Mouse (Mus musculus) CH12.LX (cell line): ENCODE results near the gene Kirrel3. TPM values are rescaled to one million over a fixed set of nuclear protein-coding genes. Genes with fewer than 3 reads are reported as not detected.

Source experiments
- DNase-seq: peaks from one replicate; pipeline ENCODE4 v3.0.0-alpha.2; 2013; ENCODE audit errors: extremely low read depth
- H3K27ac ChIP-seq: 2 replicates; pipeline ENCODE4 v1.5.1; 2012; ENCODE audit warnings: low read depth, mild to moderate bottlenecking, control low read depth, moderate library complexity; ENCODE audit not compliant: insufficient read depth
- H3K27me3 ChIP-seq: replicated peaks from 2 replicates; pipeline ENCODE3; 2012; ENCODE audit warnings: inconsistent platforms
- H3K36me3 ChIP-seq, 2 experiments: replicated peaks in 1 of 2; 2 replicates each; pipeline versions ENCODE3 to v1.6.1; 2012; ENCODE audit warnings: inconsistent platforms in 1 of 2, low read length in 1 of 2, mild to moderate bottlenecking in 1 of 2, mixed read lengths in 1 of 2, moderate library complexity in 1 of 2; ENCODE audit not compliant: control insufficient read depth in 1 of 2, insufficient read depth in 1 of 2
- H3K4me1 ChIP-seq, 2 experiments: 2 replicates each; pipeline ENCODE4 v1.6.1; 2012; ENCODE audit warnings: inconsistent platforms in 1 of 2, moderate library complexity in 1 of 2; ENCODE audit not compliant: insufficient read depth in 2 of 2, control insufficient read depth in 1 of 2
- H3K4me2 ChIP-seq: 2 replicates; pipeline ENCODE4 v1.6.1; 2012; ENCODE audit warnings: low read depth, mild to moderate bottlenecking, control low read depth; ENCODE audit not compliant: poor library complexity, insufficient read depth, severe bottlenecking
- H3K4me3 ChIP-seq, 3 experiments: fragments of 150-350 bp in 1 of 3; sonication (generic) in 1 of 3; replicated peaks in 1 of 3; 2 replicates each; pipeline versions ENCODE3 to v1.5.1; 2011 to 2012; ENCODE audit warnings: low read depth in 2 of 3, low read length in 2 of 3, mild to moderate bottlenecking in 2 of 3, moderate library complexity in 2 of 3, control low read depth in 1 of 3, improper control_type of control experiment in 1 of 3, inconsistent platforms in 1 of 3, mixed read lengths in 1 of 3; ENCODE audit not compliant: poor library complexity in 1 of 3
- H3K79me2 ChIP-seq: replicated peaks from 2 replicates; pipeline ENCODE4 v1.6.1; 2012; ENCODE audit warnings: mild to moderate bottlenecking, moderate library complexity; ENCODE audit not compliant: control insufficient read depth, poor library complexity, insufficient read depth, severe bottlenecking; ENCODE audit errors: extremely low read depth
- H3K9ac ChIP-seq: 2 replicates; pipeline ENCODE4 v1.6.1; 2012; ENCODE audit warnings: low read depth, mild to moderate bottlenecking, control low read depth, moderate library complexity; ENCODE audit not compliant: insufficient read depth
- H3K9me3 ChIP-seq: replicated peaks from 2 replicates; pipeline ENCODE3; 2012; ENCODE audit warnings: low read length, inconsistent platforms, mixed read lengths
- BHLHE40 ChIP-seq: IDR thresholded peaks from 2 replicates; pipeline ENCODE4 v1.6.1; 2011; ENCODE audit warnings: mild to moderate bottlenecking, low read depth, low read length, improper control_type of control experiment
- CTCF ChIP-seq, 2 experiments: IDR thresholded peaks in 1 of 2; conservative IDR thresholded peaks in 1 of 2; 2 replicates each; pipeline ENCODE4 v1.5.1; 2011 to 2012; ENCODE audit warnings: low read depth in 2 of 2, low read length in 2 of 2, improper control_type of control experiment in 1 of 2, inconsistent platforms in 1 of 2, mild to moderate bottlenecking in 1 of 2, moderate library complexity in 1 of 2
- E2F4 ChIP-seq: IDR thresholded peaks from 2 replicates; pipeline ENCODE4 v1.6.1; 2011; ENCODE audit warnings: low read depth, low read length, improper control_type of control experiment; ENCODE audit not compliant: insufficient replicate concordance
- ELF1 ChIP-seq: IDR thresholded peaks from 2 replicates; pipeline ENCODE4 v1.6.1; 2014; ENCODE audit warnings: low read depth, mild to moderate bottlenecking, inconsistent platforms, low read length, improper control_type of control experiment
- EP300 ChIP-seq: IDR thresholded peaks from 2 replicates; pipeline ENCODE4 v1.6.1; 2011; ENCODE audit warnings: low read length, improper control_type of control experiment
- GABPA ChIP-seq: IDR thresholded peaks from 2 replicates; pipeline ENCODE4 v1.6.1; 2012; ENCODE audit warnings: low read depth, low read length, improper control_type of control experiment, inconsistent platforms; ENCODE audit not compliant: insufficient replicate concordance
- HCFC1 ChIP-seq: IDR thresholded peaks from 2 replicates; pipeline ENCODE4 v1.6.1; 2012; ENCODE audit warnings: low read depth, mild to moderate bottlenecking, inconsistent platforms, low read length, improper control_type of control experiment
- JUN ChIP-seq: IDR thresholded peaks from 2 replicates; pipeline ENCODE4 v1.6.1; 2011; ENCODE audit warnings: low read depth, mild to moderate bottlenecking, low read length, improper control_type of control experiment, moderate library complexity; ENCODE audit not compliant: insufficient read depth
- JUND ChIP-seq: conservative IDR thresholded peaks from 2 replicates; pipeline ENCODE4 v1.6.1; 2011; ENCODE audit warnings: low read depth, low read length, improper control_type of control experiment
- KAT2A ChIP-seq: IDR thresholded peaks from 2 replicates; pipeline ENCODE4 v1.6.1; 2012; ENCODE audit warnings: low read length, improper control_type of control experiment, inconsistent platforms; ENCODE audit not compliant: insufficient replicate concordance
- MAX ChIP-seq: IDR thresholded peaks from 2 replicates; pipeline ENCODE4 v1.6.1; 2011; ENCODE audit warnings: low read length, improper control_type of control experiment
- MXI1 ChIP-seq: IDR thresholded peaks from 2 replicates; pipeline ENCODE4 v1.6.1; 2011; ENCODE audit warnings: mild to moderate bottlenecking, low read depth, low read length, improper control_type of control experiment
- MYC ChIP-seq: IDR thresholded peaks from 2 replicates; pipeline ENCODE4 v1.6.1; 2011; ENCODE audit warnings: low read depth, mild to moderate bottlenecking, improper control_type of control experiment, low read length
- NRF1 ChIP-seq: IDR thresholded peaks from 2 replicates; pipeline ENCODE4 v1.6.1; 2014; ENCODE audit warnings: low read depth, mild to moderate bottlenecking, inconsistent platforms, low read length, improper control_type of control experiment, moderate library complexity
- PAX5 ChIP-seq: IDR thresholded peaks from 2 replicates; pipeline ENCODE4 v1.6.1; 2012; ENCODE audit warnings: low read length, inconsistent platforms, mixed read lengths
- POLR2A ChIP-seq: IDR thresholded peaks from 2 replicates; pipeline ENCODE4 v1.6.1; 2011; ENCODE audit warnings: low read depth, mild to moderate bottlenecking, improper control_type of control experiment, low read length
- POLR2AphosphoS2 ChIP-seq: IDR thresholded peaks from 2 replicates; pipeline ENCODE4 v1.6.1; 2011; ENCODE audit warnings: low read depth, low read length, improper control_type of control experiment
- RAD21 ChIP-seq: IDR thresholded peaks from 2 replicates; pipeline ENCODE4 v1.6.1; 2011; ENCODE audit warnings: low read depth, mild to moderate bottlenecking, low read length, improper control_type of control experiment, moderate library complexity
- TBP ChIP-seq: conservative IDR thresholded peaks from 2 replicates; pipeline ENCODE4 v1.6.1; 2011; ENCODE audit warnings: low read depth, low read length, improper control_type of control experiment
- TCF12 ChIP-seq: IDR thresholded peaks from 2 replicates; pipeline ENCODE4 v1.6.1; 2014; ENCODE audit warnings: low read depth, mild to moderate bottlenecking, inconsistent platforms, low read length, improper control_type of control experiment
- UBTF ChIP-seq: IDR thresholded peaks from 2 replicates; pipeline ENCODE4 v1.6.1; 2012; ENCODE audit warnings: low read depth, mild to moderate bottlenecking, inconsistent platforms, low read length, improper control_type of control experiment, moderate library complexity
- USF1 ChIP-seq: IDR thresholded peaks from 2 replicates; pipeline ENCODE4 v1.6.1; 2014; ENCODE audit warnings: low read depth, mild to moderate bottlenecking, inconsistent platforms, low read length, improper control_type of control experiment
- USF2 ChIP-seq: conservative IDR thresholded peaks from 2 replicates; pipeline ENCODE4 v1.6.1; 2011; ENCODE audit warnings: low read depth, low read length, improper control_type of control experiment
- ZC3H11A ChIP-seq: IDR thresholded peaks from 2 replicates; pipeline ENCODE4 v1.6.1; 2012; ENCODE audit warnings: low read depth, mild to moderate bottlenecking, inconsistent platforms, low read length, improper control_type of control experiment
- ZKSCAN1 ChIP-seq: IDR thresholded peaks from 2 replicates; pipeline ENCODE4 v1.6.1; 2012; ENCODE audit warnings: low read depth, inconsistent platforms, low read length, improper control_type of control experiment, borderline replicate concordance
- ZMIZ1 ChIP-seq: IDR thresholded peaks from 2 replicates; pipeline ENCODE4 v1.6.1; 2012; ENCODE audit warnings: low read depth, mild to moderate bottlenecking, inconsistent platforms, low read length, improper control_type of control experiment
- ZNF384 ChIP-seq: IDR thresholded peaks from 2 replicates; pipeline ENCODE4 v1.6.1; 2012; ENCODE audit warnings: low read depth, low read length, improper control_type of control experiment, inconsistent platforms
- dilution Hi-C: fragments of 300-500 bp; cut with MboI; formaldehyde crosslinking; loops from 2 replicates; pipeline ENCODE4 v1.14.3; 2020; ENCODE audit warnings: low sequenced_read_pairs; ENCODE audit not compliant: extremely low pct_unique_long_range_greater_than_20kb, extremely low pct_ligation_motif_present
- in situ Hi-C: fragments of 300-500 bp; cut with MboI; formaldehyde crosslinking; loops from 3 replicates; pipeline ENCODE4 v1.14.3; 2019; ENCODE audit warnings: low sequenced_read_pairs, low pct_ligation_motif_present, low pct_unique_long_range_greater_than_20kb, mixed read lengths
- polyA plus RNA-seq: library from polyadenylated mRNA; unstranded; fragments of >175 nt; gene quantifications from 2 replicates; pipeline ENCODE4 v1.2.1, GENCODE M21; 2012; ENCODE audit warnings: low read depth; ENCODE audit not compliant: insufficient read length
- total RNA-seq, 2 experiments: library from RNA; depleted of rRNA; stranded (reverse); fragments of 300-350 nt in 1 of 2; fragments of >200 nt in 1 of 2; gene quantifications; 2 replicates each; pipeline ENCODE4 v1.2.3; 2012 to 2014

Kirrel3 gene
- total and polyA plus RNA-seq, 3 experiments: not detected

- no peaks in the 10 kb centered on the region for H3K4me1 ChIP-seq
Measured at GRCm38 (mm10) chr9:34618099-34618498, 132.4 kb downstream of the Kirrel3 start.

GRCm38 (mm10) chr9:34619913-34620312 lies 134.2 kb downstream of the Kirrel3 start:
- Histone ChIP-seq H3K4me1 (no peaks in the 10 kb centered on the region), H3K9me3 (no peaks in the 10 kb centered on the region), H3K4me3 (no peak overlapping the region), H3K27me3 (peaks cover 32% of the 10 kb centered on the region), H3K4me2 (no peak overlapping the region), H3K79me2 (no peaks in the 10 kb centered on the region), H3K27ac (no peak overlapping the region)
- in situ Hi-C loops: no loop called here
- TF ChIP-seq E2F4: no peak
- no peak for TF ChIP-seq POLR2AphosphoS2
- TF ChIP-seq MXI1: no peak
- no peak for TF ChIP-seq EP300
- no peak for TF ChIP-seq USF2
- TF ChIP-seq HCFC1: no peak
- TF ChIP-seq ZKSCAN1: no peak
- TF ChIP-seq USF1: no peak
- TF ChIP-seq NRF1: no peak
- TF ChIP-seq JUND: no peak
- no peak for TF ChIP-seq UBTF
- no peak for TF ChIP-seq ELF1
- no peak for TF ChIP-seq MYC
- no peak for TF ChIP-seq RAD21
- TF ChIP-seq GABPA: no peak
- TF ChIP-seq JUN: no peak
- no peak for TF ChIP-seq PAX5
- no peak for TF ChIP-seq CTCF (conservative IDR thresholded peaks at IDR 0.05 in 1 of 2, IDR thresholded peaks at IDR 0.05 in 1 of 2; ENCODE audit: low read depth in 2 of 2, low read length in 2 of 2)
- TF ChIP-seq KAT2A: no peak
- no peak for TF ChIP-seq MAX
- TF ChIP-seq, all 38 proteins: peak for 0
- Histone ChIP-seq H3K9ac (no peak overlapping the region), H3K36me3 (no peaks in the 10 kb centered on the region)
- dilution Hi-C loops: no loop called here
- no peak for DNase-seq

More at GRCm38 (mm10) chr9:34618099-34618498, 132.4 kb downstream of the Kirrel3 start:
- DNase-seq: no peak
- in situ Hi-C loops: no loop called here
- Histone ChIP-seq H3K79me2 (no peaks in the 10 kb centered on the region), H3K27ac (no peak overlapping the region), H3K4me3 (no peak overlapping the region), H3K4me2 (no peak overlapping the region), H3K9ac (no peak overlapping the region), H3K36me3 (no peaks in the 10 kb centered on the region), H3K9me3 (no peaks in the 10 kb centered on the region), H3K27me3 (peaks cover 24% of the 10 kb centered on the region)
- no peak for TF ChIP-seq POLR2A
- TF ChIP-seq UBTF: no peak
- no peak for TF ChIP-seq MAX
- TF ChIP-seq BHLHE40: no peak
- no peak for TF ChIP-seq E2F4
- TF ChIP-seq TBP: no peak
- no peak for TF ChIP-seq HCFC1
- no peak for TF ChIP-seq NRF1
- TF ChIP-seq RAD21: no peak
- TF ChIP-seq POLR2AphosphoS2: no peak
- no peak for TF ChIP-seq TCF12
- no peak for TF ChIP-seq USF2
- no peak for TF ChIP-seq ZNF384
- no peak for TF ChIP-seq ZC3H11A
- TF ChIP-seq ZMIZ1: no peak
- TF ChIP-seq, all 38 proteins: peak for 0
- dilution Hi-C loops: no loop called here
